Mouse (Mus musculus) kidney, adult 2 months (tissue): ENCODE measurements around the gene Tnfrsf18. TPM values are rescaled to one million over a fixed set of nuclear protein-coding genes. Genes with fewer than 3 reads are reported as not detected.
A peak's percentile ranks its signal among the peaks of the same experiment; 100 is the strongest.

Experiments
- DNase-seq: peaks from one replicate; pipeline ENCODE4 v3.0.0; 2021
- H3K27ac ChIP-seq: fragments of 200-500 bp; 2 replicates; pipeline ENCODE4 v1.5.1; 2012; ENCODE audit warnings: low read depth, low read length, control low read depth, inconsistent platforms; ENCODE audit not compliant: insufficient read depth
- H3K27me3 ChIP-seq: fragments of 200-500 bp; replicated peaks from 2 replicates; pipeline ENCODE4 v1.6.1; 2012; ENCODE audit warnings: mild to moderate bottlenecking, moderate library complexity, low read length, inconsistent platforms; ENCODE audit not compliant: control insufficient read depth, insufficient read depth
- H3K36me3 ChIP-seq: fragments of 200-500 bp; 2 replicates; pipeline ENCODE4 v1.6.1; 2012; ENCODE audit warnings: mild to moderate bottlenecking, moderate library complexity, low read length, inconsistent platforms; ENCODE audit not compliant: control insufficient read depth, insufficient read depth
- H3K4me1 ChIP-seq: fragments of 200-500 bp; 2 replicates; pipeline ENCODE4 v1.6.1; 2011; ENCODE audit warnings: low read length; ENCODE audit not compliant: control insufficient read depth, insufficient read depth
- H3K4me3 ChIP-seq: fragments of 200-500 bp; 2 replicates; pipeline ENCODE4 v1.5.1; 2011; ENCODE audit warnings: mild to moderate bottlenecking, low read depth, low read length, control low read depth; ENCODE audit not compliant: insufficient read depth
- CTCF ChIP-seq: fragments of 200-500 bp; conservative IDR thresholded peaks from 2 replicates; pipeline ENCODE4 v1.5.1; 2011; ENCODE audit warnings: low read depth, mild to moderate bottlenecking, control low read depth, low read length, moderate library complexity, mixed read lengths; ENCODE audit not compliant: insufficient read depth, insufficient read length
- POLR2A ChIP-seq: fragments of 200-500 bp; IDR thresholded peaks from one replicate; pipeline ENCODE4 v1.6.1; 2011; ENCODE audit warnings: low read depth, low read length, control low read depth
- WGBS: fragments of 180-500 bp; shearing (Covaris S2); methylation state at CpG from one replicate; pipeline ENCODE4 v1.1.7; 2018; 5-methylcytosine and 5-hydroxymethylcytosine counted together
- polyA plus RNA-seq: library from polyadenylated mRNA; depleted of rRNA; stranded (reverse); fragments of >200 nt; gene quantifications from 2 replicates; pipeline ENCODE4 v1.2.3, GENCODE M21; 2012

Tnfrsf18 gene
- polyA plus RNA-seq, 1 experiment, result 4.0 TPM

- WGBS, result 71% methylated on average over 4 of the region's 4 CpGs
- no peaks in the 10 kb centered on the region; the same call in 1 of the 2 replicates for H3K36me3 ChIP-seq
- H3K4me3 ChIP-seq, result no peak overlapping the region
- H3K27ac ChIP-seq, result no peak overlapping the region
- no peaks in the 10 kb centered on the region for H3K27me3 ChIP-seq
- peaks cover 15% of the 10 kb centered on the region for H3K4me1 ChIP-seq
- no peak for DNase-seq
- TF ChIP-seq POLR2A (no peak), CTCF (no peak)
Measured at GRCm38 (mm10) chr4:156053113-156053512, 27.1 kb downstream of the Tnfrsf18 start.

- H3K4me1 ChIP-seq, result peaks cover 15% of the 10 kb centered on the region
- WGBS, result 44% methylated on average over 4 of the region's 4 CpGs
- no peaks in the 10 kb centered on the region; the same call in 1 of the 2 replicates for H3K36me3 ChIP-seq
- no peaks in the 10 kb centered on the region for H3K27me3 ChIP-seq
- no peak overlapping the region for H3K4me3 ChIP-seq
- peak; percentile 32 for DNase-seq
- H3K27ac ChIP-seq, result no peak overlapping the region
- TF ChIP-seq CTCF, result no peak
- no peak for TF ChIP-seq POLR2A
Measured at GRCm38 (mm10) chr4:156054130-156054529, 28.2 kb downstream of the Tnfrsf18 start.

GRCm38 (mm10) chr4:156054606-156055005 lies 28.6 kb downstream of the Tnfrsf18 start:
- Histone ChIP-seq H3K27ac (no peak overlapping the region), H3K4me1 (peaks cover 15% of the 10 kb centered on the region), H3K4me3 (no peak overlapping the region), H3K27me3 (no peaks in the 10 kb centered on the region), H3K36me3 (no peaks in the 10 kb centered on the region)
- 58% methylated on average over 6 of the region's 6 CpGs for WGBS
- DNase-seq, result peak; percentile 88
- TF ChIP-seq CTCF (no peak), POLR2A (no peak)

- H3K27me3 ChIP-seq, result no peaks in the 10 kb centered on the region
- no peak overlapping the region for H3K4me3 ChIP-seq
- no peaks in the 10 kb centered on the region for H3K36me3 ChIP-seq
- peak overlapping the region; percentile 19; the same call in 1 of the 2 replicates for H3K27ac ChIP-seq
- DNase-seq, result peak; percentile 30
- no peak for TF ChIP-seq CTCF
- TF ChIP-seq POLR2A, result no peak
- H3K4me1 ChIP-seq, result peaks cover 18% of the 10 kb centered on the region
- 66% methylated on average over 5 of the region's 5 CpGs for WGBS
Measured at GRCm38 (mm10) chr4:156055173-156055572, 29.2 kb downstream of the Tnfrsf18 start.

- H3K27ac ChIP-seq, result peak overlapping the region; percentile 59; the same call in 1 of the 2 replicates
- peak overlapping the region; percentile 47 for H3K4me3 ChIP-seq
- peaks cover 31% of the 10 kb centered on the region for H3K4me1 ChIP-seq
- H3K36me3 ChIP-seq, result no peaks in the 10 kb centered on the region
- TF ChIP-seq CTCF (no peak), POLR2A (no peak)
- 33% methylated on average over 10 of the region's 10 CpGs for whole genome bisulfite sequencing
- peak; percentile 60 for DNase-seq
- H3K27me3 ChIP-seq, result no peaks in the 10 kb centered on the region
Measured at GRCm38 (mm10) chr4:156057702-156058101, 31.7 kb downstream of the Tnfrsf18 start.

GRCm38 (mm10) chr4:156058826-156059225 lies 32.9 kb downstream of the Tnfrsf18 start:
- no peak for TF ChIP-seq POLR2A
- TF ChIP-seq CTCF, result no peak
- Histone ChIP-seq H3K27ac (peak overlapping the region; percentile 97), H3K4me3 (peak overlapping the region; percentile 53), H3K4me1 (peaks cover 31% of the 10 kb centered on the region), H3K36me3 (no peaks in the 10 kb centered on the region), H3K27me3 (no peaks in the 10 kb centered on the region)
- DNase-seq, result peak; percentile 22
- WGBS, result 49% methylated on average over 9 of the region's 9 CpGs

GRCm38 (mm10) chr4:156059261-156059660 lies 33.3 kb downstream of the Tnfrsf18 start, which contains the start of gene Ttll10:
TSS of gene Ttll10 (minus strand) at chr4:156059414.
- peak; percentile 76 for DNase-seq
- Histone ChIP-seq H3K36me3 (no peaks in the 10 kb centered on the region), H3K27ac (peak within 1 kb of the TSS; percentile 97)

More at GRCm38 (mm10) chr4:156059261-156059660, 33.3 kb downstream of the Tnfrsf18 start, which contains the start of gene Ttll10:
- Histone ChIP-seq H3K4me3 (peak within 1 kb of the TSS; percentile 53), H3K4me1 (peaks cover 31% of the 10 kb centered on the region), H3K27me3 (no peaks in the 10 kb centered on the region)
- TF ChIP-seq POLR2A (no peak), CTCF (no peak)
- 19% methylated on average over 5 of the region's 5 CpGs for WGBS
